Mouse (Mus musculus): ENCODE measurements around the gene Lamp2. TPM values are rescaled to one million over a fixed set of nuclear protein-coding genes. Genes with fewer than 3 reads are reported as not detected.
"Not testable (repeated sequence)": the region's sequence is repeated elsewhere in the genome, so short reads cannot be mapped to it uniquely, and the experiment has no call there.

The Lamp2 gene
- total RNA-seq, 2 experiments from 2014 or later, result 140 to 146 TPM

DNA sequence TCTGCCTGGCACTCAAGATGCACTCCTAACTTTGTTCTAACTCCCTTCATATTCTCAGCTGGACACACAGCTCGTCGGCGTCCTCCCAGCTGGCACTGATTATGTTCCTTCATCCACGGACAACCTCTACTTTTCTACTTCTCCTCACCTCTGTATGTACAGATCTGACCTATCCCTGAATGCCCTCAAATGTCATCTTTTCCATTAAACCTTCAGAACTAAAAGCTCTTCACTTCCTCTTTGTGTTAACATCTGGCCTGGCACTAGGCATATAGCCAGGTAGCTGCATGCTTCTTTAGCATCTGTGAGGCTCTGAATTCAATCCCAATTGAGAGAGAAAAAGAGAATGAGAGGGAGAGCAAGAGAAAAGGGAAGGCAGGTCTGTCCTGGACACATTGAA is 26.8 kb downstream of the Lamp2 start:
- no peak for DNase-seq
- intact Hi-C loops (cut with DNase I), result no loop called here

DNA sequence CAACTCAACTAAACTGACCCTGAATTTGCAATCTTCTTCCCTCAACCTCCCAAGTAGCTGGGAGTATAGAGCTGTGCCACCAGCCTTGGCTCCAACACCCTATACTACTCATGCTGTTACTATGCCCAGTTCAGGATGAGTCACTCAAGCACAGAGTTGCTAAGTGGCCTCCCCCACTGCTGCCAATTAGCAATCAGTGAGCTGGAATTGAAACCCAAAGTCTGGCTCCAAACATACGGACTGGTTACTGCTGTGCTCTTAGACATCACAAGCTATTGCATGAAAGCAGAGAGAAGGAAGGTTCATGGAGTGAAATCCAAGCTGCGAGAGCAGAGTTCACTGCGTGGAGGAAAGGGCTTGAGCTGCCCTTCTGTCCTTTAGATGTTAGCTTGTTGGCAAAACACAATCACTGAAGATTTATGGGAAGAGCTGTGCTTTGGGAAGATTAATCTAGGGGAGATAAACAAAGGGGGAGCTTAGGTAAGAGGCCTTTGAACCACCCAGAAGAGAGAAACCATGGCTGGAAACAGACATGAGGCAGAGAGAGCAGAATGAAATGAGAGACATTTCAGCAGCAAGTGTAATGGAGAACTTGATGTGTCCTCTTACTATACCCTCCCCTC is 27.3 kb downstream of the Lamp2 start:
- DNase-seq, result no peak
- intact Hi-C loops (cut with DNase I), result no loop called here

DNA sequence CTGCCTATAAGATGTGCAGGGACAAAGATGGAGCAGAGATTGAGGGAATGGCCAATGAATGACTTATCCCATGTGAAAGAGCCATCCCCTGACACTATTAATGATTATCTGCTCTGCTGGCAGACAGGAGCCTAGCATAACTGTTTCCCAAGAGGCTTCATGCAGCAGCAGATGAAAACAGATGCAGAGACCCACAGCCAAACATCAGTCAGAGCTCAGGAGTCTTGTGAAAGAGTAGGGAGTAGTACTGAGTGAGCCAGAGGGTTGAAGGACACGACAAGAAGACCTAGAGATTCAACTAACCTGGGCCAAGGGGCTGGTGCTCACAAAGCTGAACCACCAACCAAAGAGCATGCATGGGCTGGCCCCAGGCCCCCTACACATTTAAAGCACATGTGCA is 30.2 kb downstream of the Lamp2 start:
- DNase-seq, result no peak
- intact Hi-C loops (cut with DNase I), result no loop called here

DNA sequence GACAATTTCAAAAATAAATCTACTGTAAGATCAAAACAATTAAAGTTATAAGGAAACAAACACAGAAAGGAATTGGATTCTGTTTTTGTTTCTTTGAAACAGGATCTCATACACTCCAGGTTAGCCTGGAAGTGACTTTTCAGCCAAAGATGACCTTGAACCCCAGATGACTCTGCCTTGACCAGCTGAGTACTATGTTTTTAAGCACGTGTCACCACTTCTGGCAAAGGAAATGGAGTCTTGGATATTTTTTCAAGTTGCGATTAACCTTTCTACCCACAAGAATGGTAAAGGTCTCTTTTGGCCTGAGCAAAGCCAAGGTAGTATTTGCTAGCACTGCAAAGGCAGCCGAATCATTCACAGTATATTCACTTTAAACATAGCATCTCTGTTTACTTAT is 33.2 kb downstream of the Lamp2 start:
- intact Hi-C loops (cut with DNase I), result no loop called here
- DNase-seq, result no peak

DNA sequence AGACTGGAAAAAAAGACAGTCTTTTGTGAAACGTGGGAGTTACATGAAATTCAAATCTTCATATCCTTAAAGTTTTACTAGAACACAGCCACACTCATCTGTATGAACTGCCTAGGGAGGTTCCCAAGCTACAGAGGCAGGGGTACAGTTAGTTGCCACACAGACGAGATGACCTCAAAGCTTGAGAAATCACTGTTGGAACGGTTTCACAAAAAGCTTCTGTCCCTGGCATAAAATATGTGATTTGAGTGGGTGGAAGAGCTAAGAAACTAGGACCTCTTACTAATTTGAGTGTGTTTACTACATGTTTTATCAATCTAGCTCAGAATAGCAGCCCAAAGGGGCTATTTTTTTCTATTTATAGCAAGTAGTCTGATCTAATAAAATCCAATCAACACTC is 33.9 kb downstream of the Lamp2 start:
- DNase-seq, result no peak
- intact Hi-C loops (cut with DNase I), result no loop called here

GRCm38 (mm10) chrX:38403879-38404278 is 52.4 kb downstream of the Lamp2 start:
- intact Hi-C loops (cut with DNase I), result no loop called here
- DNase-seq, result no peak

- intact Hi-C loops (cut with DNase I), result no loop called here
Observed at GRCm38 (mm10) chrX:38402981-38403380, 53.3 kb downstream of the Lamp2 start.

GRCm38 (mm10) chrX:38402004-38402403 is 54.2 kb downstream of the Lamp2 start:
- intact Hi-C loops (cut with DNase I), result no loop called here
- peak in 1 of 2 experiments; percentile 20 for DNase-seq

More at GRCm38 (mm10) chrX:38402981-38403380, 53.3 kb downstream of the Lamp2 start:
- DNase-seq, result no peak

DNA sequence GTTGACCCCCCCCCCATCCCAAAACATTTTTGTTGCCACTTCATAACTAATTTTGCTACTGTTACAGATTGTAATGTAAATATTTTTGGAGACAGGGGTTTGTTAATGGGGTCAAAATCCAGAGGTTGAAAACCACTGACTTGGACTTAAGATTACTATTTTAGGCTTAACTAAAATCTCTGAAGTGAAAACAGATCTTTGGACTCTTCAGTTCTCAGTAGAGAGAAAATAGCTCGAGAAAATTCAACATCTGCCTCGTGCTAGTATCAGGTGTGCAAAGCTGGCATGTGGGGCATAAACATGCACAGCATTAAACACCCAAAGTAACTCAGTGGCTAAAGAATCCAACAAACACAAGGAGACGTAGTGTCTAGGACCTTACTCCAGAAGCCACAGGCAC is 55.6 kb downstream of the Lamp2 start:
- intact Hi-C loops (cut with DNase I), result no loop called here
- DNase-seq, result no peak

DNA sequence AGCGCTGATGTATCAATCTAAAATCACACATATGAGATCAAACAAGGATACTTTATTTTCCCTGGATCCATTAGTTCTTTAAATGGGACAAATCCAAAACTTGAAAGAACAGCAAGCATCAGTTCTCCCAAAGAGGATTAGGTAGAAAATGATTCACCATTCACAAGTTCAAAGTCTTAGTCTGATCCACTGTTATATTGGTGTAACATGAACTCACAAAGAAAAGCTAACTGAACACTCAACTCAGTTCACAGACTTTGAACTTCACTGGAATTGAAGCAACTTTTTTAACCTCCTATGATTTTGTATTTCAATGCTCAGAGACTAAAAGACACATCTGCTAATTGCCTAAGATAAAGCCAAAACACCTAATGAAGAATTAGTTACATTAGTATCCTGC is 56.6 kb downstream of the Lamp2 start:
- no peak for DNase-seq
- intact Hi-C loops (cut with DNase I), result no loop called here

- intact Hi-C loops (cut with DNase I); DNase-seq: not testable (repeated sequence)
Observed at GRCm38 (mm10) chrX:38373169-38373568, 83.1 kb downstream of the Lamp2 start.

DNA sequence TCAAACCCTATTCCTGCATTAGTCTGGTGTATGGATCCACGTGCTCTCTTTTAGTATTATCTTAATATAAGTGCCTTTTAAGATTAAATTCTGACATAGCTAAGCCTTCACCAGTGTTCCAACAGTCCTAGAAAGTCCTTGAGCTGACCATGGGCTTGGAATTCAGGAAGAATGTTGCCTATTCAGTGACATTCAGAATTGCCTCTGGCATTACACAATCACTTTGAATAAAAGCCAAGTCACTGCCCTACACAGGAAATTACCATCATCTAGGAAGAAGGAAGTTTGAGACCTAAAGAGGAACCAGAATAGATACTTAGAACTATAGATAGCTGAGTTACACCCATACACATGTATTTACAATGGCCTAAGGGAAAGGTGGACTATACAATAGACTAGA is 91.6 kb downstream of the Lamp2 start:
- intact Hi-C loops (cut with DNase I); DNase-seq: not testable (repeated sequence)

DNA sequence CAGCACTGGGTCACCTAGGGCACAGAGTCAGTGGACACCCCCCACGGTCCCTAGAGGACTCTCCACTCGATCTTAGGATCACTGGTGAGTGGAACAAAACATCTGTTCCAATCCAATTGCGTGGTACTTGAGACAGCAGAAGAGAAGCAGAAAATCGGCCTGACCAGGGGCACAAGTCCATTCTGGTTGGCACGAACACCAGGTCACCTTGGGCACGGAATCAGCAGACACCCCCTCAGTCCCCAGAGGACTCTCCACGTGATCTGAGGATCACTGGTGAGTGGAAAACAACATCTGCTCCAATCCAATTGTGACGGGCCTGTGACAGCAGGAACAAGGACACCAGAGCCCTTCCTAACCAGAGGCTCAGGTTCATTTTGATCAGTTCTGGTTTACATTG is 94.2 kb downstream of the Lamp2 start:
- intact Hi-C loops (cut with DNase I), result no loop called here
- DNase-seq, result no peak

Other genes starting within 250 kb of the Lamp2 start
- 1 to 10 TPM in 1 of 2 experiments, under 1 TPM in 1; 0.79 to 1.2 TPM for gene Tmem255a, start 204.0 kb downstream of the Lamp2 start, total RNA-seq (2021)
- gene Atp1b4, start 140.3 kb downstream of the Lamp2 start, total RNA-seq (2021), result not detected
- gene Cul4b, start 119.7 kb upstream of the Lamp2 start, total RNA-seq (2021), result 10 to 100 TPM; 14.3 TPM
- gene Mcts1, start 144.1 kb upstream of the Lamp2 start, total RNA-seq (2021), result 10 to 100 TPM; 40.2 to 42.9 TPM
- 10 to 100 TPM; 11.2 to 13.0 TPM for gene C1galt1c1, start 178.6 kb upstream of the Lamp2 start, total RNA-seq (2021)

Data from heart, postnatal 36 days (tissue).